Mouse (Mus musculus) intestine, postnatal 0 days (tissue): ENCODE data around the gene Siah3. TPM values are rescaled to one million over a fixed set of nuclear protein-coding genes. Genes with fewer than 3 reads are reported as not detected.

Source experiments
- ATAC-seq: fragments of 200-750 bp; cut with Nextera tagmentation; 2 replicates; pipeline ENCODE4 v1.8.0; 2017; ENCODE audit warnings: mild to moderate bottlenecking, moderate TSS enrichment, moderate library complexity
- H3K27ac ChIP-seq: fragments of 300-500 bp; sonication (generic); 2 replicates; pipeline ENCODE4 v1.5.1; 2014; ENCODE audit warnings: mild to moderate bottlenecking, low read depth, low read length, moderate library complexity
- H3K27me3 ChIP-seq: fragments of 300-500 bp; sonication (generic); replicated peaks from 2 replicates; pipeline ENCODE4 v1.6.1; 2014; ENCODE audit warnings: low read length, mixed read lengths; ENCODE audit not compliant: control insufficient read depth, insufficient read depth
- H3K36me3 ChIP-seq: fragments of 300-500 bp; sonication (generic); 2 replicates; pipeline ENCODE4 v1.6.1; 2014; ENCODE audit warnings: mild to moderate bottlenecking, moderate library complexity; ENCODE audit not compliant: control insufficient read depth, insufficient read depth
- H3K4me1 ChIP-seq: fragments of 300-500 bp; sonication (generic); replicated peaks from 2 replicates; pipeline ENCODE4 v1.6.1; 2014; ENCODE audit warnings: antibody characterized with exemption, low read length, mixed read lengths; ENCODE audit not compliant: control insufficient read depth, insufficient read depth
- H3K4me2 ChIP-seq: fragments of 300-500 bp; sonication (generic); replicated peaks from 2 replicates; pipeline ENCODE4 v1.6.1; 2014; ENCODE audit warnings: low read depth, mild to moderate bottlenecking, moderate library complexity
- H3K4me3 ChIP-seq: fragments of 300-500 bp; sonication (generic); 2 replicates; pipeline ENCODE4 v1.5.1; 2014; ENCODE audit warnings: low read depth, low read length
- H3K9ac ChIP-seq: fragments of 300-500 bp; sonication (generic); 2 replicates; pipeline ENCODE4 v1.6.1; 2014; ENCODE audit warnings: mild to moderate bottlenecking, low read depth, low read length
- H3K9me3 ChIP-seq: fragments of 300-500 bp; sonication (generic); 2 replicates; pipeline ENCODE4 v1.6.1; 2016; ENCODE audit warnings: mixed run types; ENCODE audit not compliant: control insufficient read depth
- CTCF ChIP-seq: sonication (generic); IDR thresholded peaks from 2 replicates; pipeline ENCODE4 v1.5.1; 2016; ENCODE audit warnings: low read depth, mild to moderate bottlenecking, control low read depth, antibody characterized with exemption, moderate library complexity
- WGBS: fragments of 180-500 bp; shearing (Covaris S2); extraction: QIAGEN DNeasy Blood & Tissue Kit; methylation state at CpG from one replicate; pipeline ENCODE4 v1.1.7; 2014; 5-methylcytosine and 5-hydroxymethylcytosine counted together
- polyA plus RNA-seq: library from polyadenylated mRNA; unstranded; fragments of >200 nt; fragmentation: Nextera tagmentation; extraction: Ambion mirVana; gene quantifications from 2 replicates; pipeline ENCODE4 v1.2.1, GENCODE M21; 2015

Siah3 gene
- polyA plus RNA-seq, 1 experiment from 2014 or later, result not detected

GRCm38 (mm10) chr14:75459991-75460390 is 4.2 kb downstream of the Siah3 start:
- H3K4me2 ChIP-seq, result no peak overlapping the region
- no peak for TF ChIP-seq CTCF
- no peak for ATAC-seq
- H3K4me3 ChIP-seq, result no peak overlapping the region
- no peaks in the 10 kb centered on the region; the same call in 1 of the 2 replicates for H3K9me3 ChIP-seq
- no peaks in the 10 kb centered on the region for H3K4me1 ChIP-seq
- H3K9ac ChIP-seq, result no peak overlapping the region
- WGBS, result 38% methylated on average over 3 of the region's 3 CpGs
- peaks cover 15% of the 10 kb centered on the region; the same call in 1 of the 2 replicates for H3K27me3 ChIP-seq
- H3K36me3 ChIP-seq, result no peaks in the 10 kb centered on the region
- H3K27ac ChIP-seq, result no peak overlapping the region

- no peak overlapping the region for H3K27ac ChIP-seq
- H3K36me3 ChIP-seq, result no peaks in the 10 kb centered on the region
- 61% methylated on average over 3 of the region's 3 CpGs for WGBS
- H3K4me2 ChIP-seq, result no peak overlapping the region
- no peaks in the 10 kb centered on the region; the same call in 1 of the 2 replicates for H3K9me3 ChIP-seq
- H3K4me3 ChIP-seq, result no peak overlapping the region
- H3K4me1 ChIP-seq, result no peaks in the 10 kb centered on the region
- no peak for TF ChIP-seq CTCF
- H3K9ac ChIP-seq, result no peak overlapping the region
- H3K27me3 ChIP-seq, result peaks cover 15% of the 10 kb centered on the region; the same call in 1 of the 2 replicates
- ATAC-seq, result no peak
These were observed 4.7 kb downstream of the Siah3 start for GRCm38 (mm10) chr14:75460436-75460835.

GRCm38 (mm10) chr14:75461770-75462169 is 6.0 kb downstream of the Siah3 start:
- WGBS, result 79% methylated on average over 4 of the region's 4 CpGs
- no peak overlapping the region for H3K4me2 ChIP-seq
- H3K27me3 ChIP-seq, result peaks cover 8% of the 10 kb centered on the region; the same call in 1 of the 2 replicates
- H3K27ac ChIP-seq, result no peak overlapping the region
- H3K9ac ChIP-seq, result no peak overlapping the region
- no peaks in the 10 kb centered on the region for H3K36me3 ChIP-seq
- no peaks in the 10 kb centered on the region; the same call in 1 of the 2 replicates for H3K9me3 ChIP-seq
- H3K4me1 ChIP-seq, result no peaks in the 10 kb centered on the region
- ATAC-seq, result no peak
- TF ChIP-seq CTCF, result no peak
- H3K4me3 ChIP-seq, result no peak overlapping the region

GRCm38 (mm10) chr14:75463171-75463570 is 7.4 kb downstream of the Siah3 start:
- no peak for ATAC-seq
- WGBS, result 82% methylated on average over 4 of the region's 4 CpGs
- H3K27ac ChIP-seq, result no peak overlapping the region
- no peak for TF ChIP-seq CTCF
- no peak overlapping the region for H3K4me3 ChIP-seq
- H3K27me3 ChIP-seq, result no peaks in the 10 kb centered on the region
- H3K4me2 ChIP-seq, result no peak overlapping the region
- no peak overlapping the region for H3K9ac ChIP-seq
- H3K4me1 ChIP-seq, result no peaks in the 10 kb centered on the region
- H3K9me3 ChIP-seq, result no peaks in the 10 kb centered on the region; the same call in 1 of the 2 replicates
- no peaks in the 10 kb centered on the region for H3K36me3 ChIP-seq

GRCm38 (mm10) chr14:75468941-75469340 is 13.2 kb downstream of the Siah3 start:
- H3K36me3 ChIP-seq, result no peaks in the 10 kb centered on the region
- no peak overlapping the region for H3K27ac ChIP-seq
- no peak overlapping the region for H3K4me2 ChIP-seq
- WGBS, result 70% methylated on average over 4 of the region's 4 CpGs
- H3K4me1 ChIP-seq, result no peaks in the 10 kb centered on the region
- H3K9ac ChIP-seq, result no peak overlapping the region
- H3K27me3 ChIP-seq, result no peaks in the 10 kb centered on the region
- ATAC-seq, result no peak
- H3K4me3 ChIP-seq, result no peak overlapping the region
- no peak for TF ChIP-seq CTCF
- H3K9me3 ChIP-seq, result no peaks in the 10 kb centered on the region

GRCm38 (mm10) chr14:75473061-75473930 is 17.5 kb downstream of the Siah3 start:
- Histone ChIP-seq H3K36me3 (no peaks in the 10 kb centered on the region), H3K4me1 (no peaks in the 10 kb centered on the region), H3K9me3 (no peaks in the 10 kb centered on the region), H3K4me2 (no peak overlapping the region), H3K4me3 (no peak overlapping the region), H3K9ac (no peak overlapping the region), H3K27ac (no peak overlapping the region), H3K27me3 (no peaks in the 10 kb centered on the region)
- TF ChIP-seq CTCF, result no peak
- no peak for ATAC-seq
- 74% methylated on average over 9 of the region's 9 CpGs for WGBS
